Mouse (Mus musculus): ENCODE measurements around the gene Abca6. TPM values are rescaled to one million over a fixed set of nuclear protein-coding genes. Genes with fewer than 3 reads are reported as not detected.

Gene Abca6
- 1 to 10 TPM; 8.0 to 8.4 TPM for total RNA-seq (2021)

- DNase-seq: peak; percentile 41 to 52
- intact Hi-C loops (cut with DNase I): no loop called here
Observed at GRCm38 (mm10) chr11:110251534-110251933, at the start of gene Abca6. Gene Abca6, minus strand, starts transcription at chr11:110251776.

GRCm38 (mm10) chr11:110297917-110298533 is 46.4 kb upstream of the Abca6 start:
- DNase-seq: no peak

GRCm38 (mm10) chr11:110290586-110290985 is 39.0 kb upstream of the Abca6 start:
- no peak for DNase-seq
- intact Hi-C loops (cut with DNase I): no loop called here

More at GRCm38 (mm10) chr11:110297917-110298533, 46.4 kb upstream of the Abca6 start:
- intact Hi-C loops (cut with DNase I): no loop called here

- no peak for DNase-seq
- intact Hi-C loops (cut with DNase I): no loop called here
Observed at GRCm38 (mm10) chr11:110288423-110288822, 36.8 kb upstream of the Abca6 start.

GRCm38 (mm10) chr11:110287694-110288093 is 36.1 kb upstream of the Abca6 start:
- no peak for DNase-seq
- intact Hi-C loops (cut with DNase I): no loop called here

- DNase-seq: no peak
- intact Hi-C loops (cut with DNase I): no loop called here
Observed at GRCm38 (mm10) chr11:110286331-110286730, 34.8 kb upstream of the Abca6 start.

- DNase-seq: no peak
- intact Hi-C loops (cut with DNase I): no loop called here
Observed at GRCm38 (mm10) chr11:110284849-110285248, 33.3 kb upstream of the Abca6 start.

GRCm38 (mm10) chr11:110284185-110284787 is 32.7 kb upstream of the Abca6 start:
- intact Hi-C loops (cut with DNase I): no loop called here
- DNase-seq: no peak

GRCm38 (mm10) chr11:110274794-110275193 is 23.2 kb upstream of the Abca6 start:
- no peak for DNase-seq
- intact Hi-C loops (cut with DNase I): no loop called here

GRCm38 (mm10) chr11:110271745-110272144 is 20.2 kb upstream of the Abca6 start:
- DNase-seq: peak; percentile 53 to 57

GRCm38 (mm10) chr11:110268244-110268844 is 16.8 kb upstream of the Abca6 start:
- intact Hi-C loops (cut with DNase I): loop anchor here (1.0 to 5.0 kb wide), 4 partner anchors 376 to 826 kb away; no protein-coding TSS in a partner anchor
- peak; percentile 91 to 95 for DNase-seq

More at GRCm38 (mm10) chr11:110271745-110272144, 20.2 kb upstream of the Abca6 start:
- intact Hi-C loops (cut with DNase I): no loop called here

- no peak for DNase-seq
- intact Hi-C loops (cut with DNase I): loop anchor here (5.0 kb wide), 3 partner anchors 375 to 825 kb away; no protein-coding TSS in a partner anchor
Observed at GRCm38 (mm10) chr11:110267232-110267631, 15.7 kb upstream of the Abca6 start.

GRCm38 (mm10) chr11:110266757-110267156 is 15.2 kb upstream of the Abca6 start:
- intact Hi-C loops (cut with DNase I): loop anchor here (5.0 kb wide), 3 partner anchors 374 to 824 kb away; no protein-coding TSS in a partner anchor
- DNase-seq: no peak

GRCm38 (mm10) chr11:110261867-110262266 is 10.3 kb upstream of the Abca6 start:
- intact Hi-C loops (cut with DNase I): no loop called here
- no peak for DNase-seq

- DNase-seq: no peak
Observed at GRCm38 (mm10) chr11:110257911-110258310, 6.3 kb upstream of the Abca6 start.

GRCm38 (mm10) chr11:110257061-110257460 is 5.5 kb upstream of the Abca6 start:
- intact Hi-C loops (cut with DNase I): no loop called here
- no peak for DNase-seq

More at GRCm38 (mm10) chr11:110257911-110258310, 6.3 kb upstream of the Abca6 start:
- intact Hi-C loops (cut with DNase I): no loop called here

GRCm38 (mm10) chr11:110252256-110252655 is 680 bp upstream of the Abca6 start:
- intact Hi-C loops (cut with DNase I): no loop called here
- no peak for DNase-seq

GRCm38 (mm10) chr11:110244730-110245129 is 6.8 kb downstream of the Abca6 start:
- intact Hi-C loops (cut with DNase I): no loop called here

GRCm38 (mm10) chr11:110237466-110237865 is 14.1 kb downstream of the Abca6 start:
- intact Hi-C loops (cut with DNase I): no loop called here

More at GRCm38 (mm10) chr11:110244730-110245129, 6.8 kb downstream of the Abca6 start:
- peak; percentile 20 to 32 for DNase-seq

GRCm38 (mm10) chr11:110232975-110233374 is 18.6 kb downstream of the Abca6 start:
- no peak for DNase-seq
- intact Hi-C loops (cut with DNase I): no loop called here

More at GRCm38 (mm10) chr11:110237466-110237865, 14.1 kb downstream of the Abca6 start:
- DNase-seq: no peak

- intact Hi-C loops (cut with DNase I): no loop called here
- no peak for DNase-seq
Observed at GRCm38 (mm10) chr11:110217118-110217517, 34.5 kb downstream of the Abca6 start.

All from heart, postnatal 36 days (tissue).